In the genomic region with DNA sequence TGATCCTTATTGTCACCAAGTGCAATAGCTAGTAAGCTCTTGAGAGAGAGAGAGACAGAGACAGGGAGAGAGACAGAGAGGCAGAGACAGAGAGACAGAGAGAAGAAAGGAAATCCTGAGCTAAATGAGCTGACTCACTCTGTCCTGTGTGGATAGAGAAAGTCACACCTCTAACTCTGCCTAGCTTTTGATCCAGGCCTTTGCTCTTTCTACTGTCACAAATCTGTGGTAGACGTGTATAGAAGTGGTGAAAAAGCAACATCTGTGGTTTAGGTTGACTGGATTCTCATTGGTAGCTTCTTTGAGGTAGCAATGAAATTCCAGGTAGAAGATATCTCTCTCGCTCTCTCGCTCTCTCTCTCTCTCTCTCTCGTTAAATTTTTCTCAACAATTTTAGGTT, we compare ENCODE assay signal across 26 mouse cellular contexts.
DNase-seq lines count a peak whose midpoint lies in the region; ATAC-seq and TF ChIP-seq lines count a peak whose summit lies in the region.
"Had no signal": no experiment of that assay in that cellular context is flagged by ENCODE, and none has a peak within 500 bp of the region (broad histone marks: within the 10 kb centered on the region; RNA-seq: fewer than 3 reads in every experiment).

No protein-coding gene starts in this region.

- WGBS in intestine, postnatal 0 days: 70% methylated on average over 4 of the region's 4 CpGs
- WGBS in lung, postnatal 0 days: 82% methylated on average over 4 of the region's 4 CpGs
- WGBS in thymus, adult 2 months: 32% methylated on average over 4 of the region's 4 CpGs

- TF ChIP-seq CTCF in intestine, postnatal 0 days (IDR thresholded peaks at IDR 0.05; ENCODE audit: low read depth): no peak
- TF ChIP-seq CTCF in lung, postnatal 0 days (IDR thresholded peaks at IDR 0.05): no peak
- TF ChIP-seq CTCF in thymus, adult 2 months (IDR thresholded peaks at IDR 0.05; ENCODE audit: borderline replicate concordance, control insufficient read depth, extremely low read depth, insufficient read depth, low read length, poor library complexity): no peak

- no peaks in the 10 kb centered on the region for H3K27me3 ChIP-seq in intestine, postnatal 0 days (replicated peaks; ENCODE audit: control insufficient read depth, insufficient read depth, low read length)
- H3K27me3 ChIP-seq in lung, postnatal 0 days (replicated peaks; ENCODE audit: insufficient read depth, low read length): no peaks in the 10 kb centered on the region
- H3K27me3 ChIP-seq in thymus, adult 2 months (ENCODE audit: control insufficient read depth, insufficient read depth, low read length): no peaks in the 10 kb centered on the region
- H3K27me3 ChIP-seq: heart, embryonic 15.5 days; hindbrain, embryonic 12.5 days; limb, embryonic 15.5 days; liver, embryonic 15.5 days; neural tube, embryonic 15.5 days; Patski had no signal

- peak overlapping the region; percentile 79 for H3K27ac ChIP-seq in intestine, postnatal 0 days (ENCODE audit: low read depth, low read length)
- H3K27ac ChIP-seq in lung, postnatal 0 days (ENCODE audit: low read length): no peak overlapping the region
- H3K27ac ChIP-seq in thymus, adult 2 months (ENCODE audit: control insufficient read depth, insufficient read depth, low read length): no peak overlapping the region
- H3K27ac ChIP-seq: heart, embryonic 10.5 days; hindbrain, embryonic 12.5 days; hindbrain, postnatal 0 days; limb, embryonic 10.5 days; limb, embryonic 15.5 days; liver, embryonic 15.5 days; midbrain, embryonic 10.5 days; neural tube, embryonic 15.5 days had no signal

- no peak overlapping the region for H3K4me2 ChIP-seq in intestine, postnatal 0 days (replicated peaks; ENCODE audit: low read depth)
- no peak overlapping the region for H3K4me2 ChIP-seq in lung, postnatal 0 days (replicated peaks; ENCODE audit: low read depth, low read length)
- H3K4me2 ChIP-seq: heart, embryonic 15.5 days; hindbrain, embryonic 12.5 days; limb, embryonic 15.5 days; liver, embryonic 15.5 days; lung, embryonic 14.5 days; neural tube, embryonic 15.5 days had no signal

- no peak overlapping the region for H3K9ac ChIP-seq in intestine, postnatal 0 days (ENCODE audit: low read depth, low read length)
- H3K9ac ChIP-seq in lung, postnatal 0 days (replicated peaks; ENCODE audit: low read depth): no peak overlapping the region
- H3K9ac ChIP-seq: heart, embryonic 15.5 days; hindbrain, embryonic 12.5 days; limb, embryonic 15.5 days; liver, embryonic 15.5 days; lung, embryonic 14.5 days; neural tube, embryonic 15.5 days had no signal

- ATAC-seq in activated CD4-positive, CD25-positive, alpha-beta regulatory T cell, adult 4 months: peak; percentile 9
- no peak for ATAC-seq in intestine, postnatal 0 days
- ATAC-seq in lung, postnatal 0 days: no peak
- ATAC-seq in frontal cortex, adult (ENCODE audit: low TSS enrichment): no peak
- ATAC-seq: forebrain, embryonic 16.5 days; hindbrain, postnatal 0 days; Patski had no signal

- no peaks in the 10 kb centered on the region; the same call in 1 of the 2 replicates for H3K36me3 ChIP-seq in intestine, postnatal 0 days (ENCODE audit: control insufficient read depth, insufficient read depth)
- no peaks in the 10 kb centered on the region for H3K36me3 ChIP-seq in lung, postnatal 0 days (ENCODE audit: insufficient read depth, low read length)
- H3K36me3 ChIP-seq in thymus, adult 2 months (ENCODE audit: control insufficient read depth, insufficient read depth, low read length): no peaks in the 10 kb centered on the region
- H3K36me3 ChIP-seq: heart, embryonic 10.5 days; heart, embryonic 15.5 days; hindbrain, embryonic 12.5 days; limb, embryonic 10.5 days; limb, embryonic 15.5 days; liver, embryonic 15.5 days; midbrain, embryonic 10.5 days; neural tube, embryonic 15.5 days had no signal

- no peak for TF ChIP-seq EP300 in lung, postnatal 0 days (IDR thresholded peaks at IDR 0.05)

- DNase-seq in thymus, postnatal 0 days (ENCODE audit: low spot score): peak; percentile 25
- DNase-seq in thymus, adult 18-20 months: no peak
- no peak for DNase-seq in lung, postnatal 0 days (ENCODE audit: low spot score)
- DNase-seq in thymus, adult 2 months: no peak
- DNase-seq: cerebellum, adult 2 months; cerebellum, postnatal 14 days; gastrocnemius, postnatal 14 days; layer of hippocampus, postnatal 36 days; lung, embryonic 14.5 days; right cerebral cortex, postnatal 25 days; thymus, postnatal 14 days had no signal

- no peaks in the 10 kb centered on the region for H3K9me3 ChIP-seq in intestine, postnatal 0 days (ENCODE audit: control insufficient read depth)
- H3K9me3 ChIP-seq in lung, postnatal 0 days (ENCODE audit: low read length): no peaks in the 10 kb centered on the region
- H3K9me3 ChIP-seq: heart, embryonic 10.5 days; heart, embryonic 15.5 days; hindbrain, embryonic 12.5 days; limb, embryonic 10.5 days; limb, embryonic 15.5 days; liver, embryonic 15.5 days; midbrain, embryonic 10.5 days; neural tube, embryonic 15.5 days had no signal

- H3K4me3 ChIP-seq in intestine, postnatal 0 days (ENCODE audit: low read depth, low read length): no peak overlapping the region
- no peak overlapping the region for H3K4me3 ChIP-seq in lung, postnatal 0 days (ENCODE audit: low read depth, low read length)
- H3K4me3 ChIP-seq in thymus, adult 2 months (ENCODE audit: control insufficient read depth, insufficient read depth, low read length): no peak overlapping the region
- H3K4me3 ChIP-seq: erythroblast, embryonic 14.5 days; heart, embryonic 10.5 days; heart, embryonic 15.5 days; hindbrain, embryonic 12.5 days; limb, embryonic 10.5 days; limb, embryonic 15.5 days; liver, embryonic 15.5 days; midbrain, embryonic 10.5 days; neural tube, embryonic 15.5 days had no signal

- TF ChIP-seq POLR2A in thymus, adult 2 months (IDR thresholded peaks at IDR 0.05; ENCODE audit: control insufficient read depth, extremely low read depth, insufficient read depth, low read length, poor library complexity): no peak

- peaks cover 16% of the 10 kb centered on the region; the same call in 1 of the 2 replicates for H3K4me1 ChIP-seq in intestine, postnatal 0 days (replicated peaks; ENCODE audit: control insufficient read depth, insufficient read depth, low read length)
- H3K4me1 ChIP-seq in lung, postnatal 0 days (ENCODE audit: insufficient read depth, low read depth, low read length): peaks cover 8% of the 10 kb centered on the region; the same call in 1 of the 2 replicates
- peaks cover 53% of the 10 kb centered on the region for H3K4me1 ChIP-seq in thymus, adult 2 months (replicated peaks; ENCODE audit: control insufficient read depth, insufficient read depth, low read length)
